In genomic region chr10:51793876-51794275, GRCm38 (mm10) we compare ENCODE assay signal across 19 mouse cellular contexts.
DNase-seq lines count a peak whose midpoint lies in the region; ATAC-seq and TF ChIP-seq lines count a peak whose summit lies in the region.
"Had no signal": no experiment of that assay in that cellular context is flagged by ENCODE, and none has a peak within 500 bp of the region (broad histone marks: within the 10 kb centered on the region; RNA-seq: fewer than 3 reads in every experiment).

No protein-coding gene starts in this region.

- H3K4me1 ChIP-seq in forebrain, embryonic 11.5 days (replicated peaks; ENCODE audit: control insufficient read depth, insufficient read depth, low read length) = no peaks in the 10 kb centered on the region
- no peaks in the 10 kb centered on the region for H3K4me1 ChIP-seq in forebrain, embryonic 10.5 days
- H3K4me1 ChIP-seq in liver, postnatal 0 days (ENCODE audit: insufficient read depth) = no peaks in the 10 kb centered on the region
- H3K4me1 ChIP-seq in liver, embryonic 12.5 days = no peaks in the 10 kb centered on the region
- H3K4me1 ChIP-seq: embryonic facial prominence, embryonic 13.5 days; heart, embryonic 12.5 days; hindbrain, embryonic 13.5 days; kidney, embryonic 15.5 days; limb, embryonic 12.5 days; liver, embryonic 15.5 days; midbrain, embryonic 12.5 days; neural tube, embryonic 13.5 days had no signal

- DNase-seq in forebrain, embryonic 11.5 days (ENCODE audit: low spot score) = peak; percentile 45
- no peak for DNase-seq in forebrain, embryonic 10.5 days (ENCODE audit: extremely low spot score, low spot score)
- DNase-seq in liver, postnatal 0 days = peak; percentile 61
- peak; percentile 57 to 60 for DNase-seq in cerebellum, postnatal 36 days
- DNase-seq in adrenal gland, postnatal 14 days = no peak
- DNase-seq in kidney, adult 11 months = no peak
- DNase-seq: heart, postnatal 14 days; right cerebral cortex, adult 18-20 months had no signal

- no peaks in the 10 kb centered on the region for H3K36me3 ChIP-seq in forebrain, embryonic 11.5 days (ENCODE audit: control insufficient read depth, insufficient read depth, low read length)
- H3K36me3 ChIP-seq in forebrain, embryonic 10.5 days (replicated peaks) = no peaks in the 10 kb centered on the region
- H3K36me3 ChIP-seq in liver, postnatal 0 days (replicated peaks; ENCODE audit: insufficient read depth, low read length) = no peaks in the 10 kb centered on the region
- H3K36me3 ChIP-seq in liver, embryonic 12.5 days = no peaks in the 10 kb centered on the region
- H3K36me3 ChIP-seq: embryonic facial prominence, embryonic 13.5 days; heart, embryonic 12.5 days; hindbrain, embryonic 13.5 days; kidney, embryonic 15.5 days; limb, embryonic 12.5 days; liver, embryonic 15.5 days; midbrain, embryonic 12.5 days; neural tube, embryonic 13.5 days had no signal

- no peak overlapping the region for H3K9ac ChIP-seq in forebrain, embryonic 11.5 days (ENCODE audit: low read length)
- no peak overlapping the region for H3K9ac ChIP-seq in liver, postnatal 0 days (replicated peaks)
- no peak overlapping the region for H3K9ac ChIP-seq in liver, embryonic 12.5 days
- H3K9ac ChIP-seq: embryonic facial prominence, embryonic 13.5 days; heart, embryonic 12.5 days; hindbrain, embryonic 13.5 days; kidney, embryonic 15.5 days; limb, embryonic 12.5 days; liver, embryonic 15.5 days; midbrain, embryonic 12.5 days; neural tube, embryonic 13.5 days had no signal

- H3K9me3 ChIP-seq in forebrain, embryonic 11.5 days (ENCODE audit: control insufficient read depth, low read length) = no peaks in the 10 kb centered on the region
- no peaks in the 10 kb centered on the region for H3K9me3 ChIP-seq in forebrain, embryonic 10.5 days
- no peaks in the 10 kb centered on the region for H3K9me3 ChIP-seq in liver, postnatal 0 days (ENCODE audit: low read length)
- no peaks in the 10 kb centered on the region for H3K9me3 ChIP-seq in liver, embryonic 12.5 days (replicated peaks)
- H3K9me3 ChIP-seq: embryonic facial prominence, embryonic 13.5 days; heart, embryonic 12.5 days; hindbrain, embryonic 13.5 days; kidney, embryonic 15.5 days; limb, embryonic 12.5 days; liver, embryonic 15.5 days; midbrain, embryonic 12.5 days; neural tube, embryonic 13.5 days had no signal

- H3K4me2 ChIP-seq in forebrain, embryonic 11.5 days (ENCODE audit: low read depth, low read length, severe bottlenecking) = no peak overlapping the region
- H3K4me2 ChIP-seq in liver, postnatal 0 days (ENCODE audit: low read depth, low read length) = no peak overlapping the region
- H3K4me2 ChIP-seq in liver, embryonic 12.5 days = no peak overlapping the region
- H3K4me2 ChIP-seq: embryonic facial prominence, embryonic 13.5 days; heart, embryonic 12.5 days; hindbrain, embryonic 13.5 days; kidney, embryonic 15.5 days; limb, embryonic 12.5 days; liver, embryonic 15.5 days; midbrain, embryonic 12.5 days; neural tube, embryonic 13.5 days had no signal

- no peak overlapping the region for H3K27ac ChIP-seq in forebrain, embryonic 11.5 days (ENCODE audit: low read depth, low read length)
- no peak overlapping the region for H3K27ac ChIP-seq in forebrain, embryonic 10.5 days
- no peak overlapping the region for H3K27ac ChIP-seq in liver, postnatal 0 days (ENCODE audit: low read depth)
- H3K27ac ChIP-seq in liver, embryonic 12.5 days = no peak overlapping the region
- H3K27ac ChIP-seq: embryonic facial prominence, embryonic 13.5 days; hindbrain, embryonic 13.5 days; kidney, embryonic 15.5 days; limb, embryonic 12.5 days; liver, embryonic 15.5 days; midbrain, embryonic 12.5 days; neural tube, embryonic 13.5 days had no signal

- H3K27me3 ChIP-seq in forebrain, embryonic 11.5 days (ENCODE audit: control insufficient read depth, insufficient read depth, low read length) = no peaks in the 10 kb centered on the region
- H3K27me3 ChIP-seq in forebrain, embryonic 10.5 days (ENCODE audit: poor library complexity, severe bottlenecking) = no peaks in the 10 kb centered on the region
- H3K27me3 ChIP-seq in liver, postnatal 0 days (ENCODE audit: insufficient read depth, low read length) = no peaks in the 10 kb centered on the region
- no peaks in the 10 kb centered on the region for H3K27me3 ChIP-seq in liver, embryonic 12.5 days (replicated peaks)
- H3K27me3 ChIP-seq: embryonic facial prominence, embryonic 13.5 days; heart, embryonic 12.5 days; hindbrain, embryonic 13.5 days; kidney, embryonic 15.5 days; limb, embryonic 12.5 days; liver, embryonic 15.5 days; midbrain, embryonic 12.5 days; neural tube, embryonic 13.5 days; Patski had no signal

- no peak for TF ChIP-seq EP300 in liver, postnatal 0 days (IDR thresholded peaks at IDR 0.05; ENCODE audit: low read depth)

- ATAC-seq in forebrain, embryonic 11.5 days (replicated peaks; ENCODE audit: low FRiP score) = no peak
- ATAC-seq in liver, postnatal 0 days = peak; percentile 96
- ATAC-seq in liver, embryonic 12.5 days = no peak
- ATAC-seq: lung, postnatal 0 days; Patski had no signal

- 93% methylated on average over 7 of the region's 7 CpGs for WGBS in forebrain, embryonic 11.5 days
- WGBS in forebrain, embryonic 10.5 days = 91% methylated on average over 7 of the region's 7 CpGs
- 65% methylated on average over 7 of the region's 7 CpGs for WGBS in liver, postnatal 0 days (ENCODE audit: insufficient replicate concordance)
- 79% methylated on average over 7 of the region's 7 CpGs for WGBS in liver, embryonic 12.5 days (ENCODE audit: insufficient replicate concordance)

- TF ChIP-seq CTCF in liver, postnatal 0 days (IDR thresholded peaks at IDR 0.05; ENCODE audit: low read depth) = no peak

- no peak overlapping the region for H3K4me3 ChIP-seq in forebrain, embryonic 11.5 days (ENCODE audit: low read depth, low read length)
- H3K4me3 ChIP-seq in forebrain, embryonic 10.5 days = no peak overlapping the region
- no peak overlapping the region for H3K4me3 ChIP-seq in liver, postnatal 0 days (ENCODE audit: low read depth, low read length)
- no peak overlapping the region for H3K4me3 ChIP-seq in liver, embryonic 12.5 days
- H3K4me3 ChIP-seq: embryonic facial prominence, embryonic 13.5 days; heart, embryonic 12.5 days; hindbrain, embryonic 13.5 days; kidney, embryonic 15.5 days; limb, embryonic 12.5 days; liver, embryonic 15.5 days; midbrain, embryonic 12.5 days; neural tube, embryonic 13.5 days had no signal

Comparison
In these comparisons a context has a peak if more than half of its experiments do, and no peak if none do; other contexts are left out.
1. DNase-seq: peak in forebrain, embryonic 11.5 days (single experiment), liver, postnatal 0 days (single experiment) and cerebellum, postnatal 36 days (2 of 2); none in forebrain, embryonic 10.5 days (single experiment), adrenal gland, postnatal 14 days (single experiment) and kidney, adult 11 months (single experiment).